Mouse (Mus musculus) kidney, embryonic 15.5 days (tissue): ENCODE results near the gene Cul4a. TPM values are rescaled to one million over a fixed set of nuclear protein-coding genes. Genes with fewer than 3 reads are reported as not detected.

Source experiments
- ATAC-seq: fragments of 200-750 bp; cut with Nextera tagmentation; replicated peaks from 2 replicates; pipeline ENCODE4 v1.8.0; 2017; ENCODE audit warnings: moderate TSS enrichment; ENCODE audit not compliant: low FRiP score
- H3K27ac ChIP-seq: fragments of 300-500 bp; sonication (generic); 2 replicates; pipeline ENCODE4 v1.5.1; 2015; ENCODE audit warnings: mild to moderate bottlenecking, inconsistent platforms
- H3K27me3 ChIP-seq: fragments of 300-500 bp; sonication (generic); 2 replicates; pipeline ENCODE4 v1.6.1; 2015; ENCODE audit warnings: inconsistent platforms
- H3K36me3 ChIP-seq: fragments of 300-500 bp; sonication (generic); 2 replicates; pipeline ENCODE4 v1.6.1; 2015; ENCODE audit warnings: inconsistent platforms
- H3K4me1 ChIP-seq: fragments of 300-500 bp; sonication (generic); 2 replicates; pipeline ENCODE4 v1.6.1; 2015; ENCODE audit warnings: inconsistent platforms
- H3K4me2 ChIP-seq: fragments of 300-500 bp; sonication (generic); 2 replicates; pipeline ENCODE4 v1.6.1; 2015; ENCODE audit warnings: moderate library complexity, mild to moderate bottlenecking, inconsistent platforms
- H3K4me3 ChIP-seq: fragments of 300-500 bp; sonication (generic); replicated peaks from 2 replicates; pipeline ENCODE4 v1.5.1; 2015; ENCODE audit warnings: mild to moderate bottlenecking, inconsistent platforms
- H3K9ac ChIP-seq: fragments of 300-500 bp; sonication (generic); 2 replicates; pipeline ENCODE4 v1.6.1; 2015; ENCODE audit warnings: mild to moderate bottlenecking, inconsistent platforms
- H3K9me3 ChIP-seq: fragments of 300-500 bp; sonication (generic); replicated peaks from 2 replicates; pipeline ENCODE4 v1.6.1; 2016; ENCODE audit warnings: inconsistent platforms
- WGBS: fragments of 180-500 bp; shearing (Covaris S2); methylation state at CpG from one replicate; pipeline ENCODE4 v1.1.7; 2015; ENCODE audit warnings: mixed read lengths; 5-methylcytosine and 5-hydroxymethylcytosine counted together
- microRNA counts: library from miRNA; unstranded; fragments of <30 nt; microRNA quantifications from one replicate; lab custom pipeline; 2016
- microRNA-seq: library from miRNA; unstranded; fragments of <30 nt; microRNA quantifications from one replicate; pipeline ENCODE4, GENCODE M21; 2016
- polyA plus RNA-seq: library from polyadenylated mRNA; unstranded; fragments of >200 nt; fragmentation: Nextera tagmentation; extraction: Ambion mirVana; gene quantifications from 2 replicates; pipeline ENCODE4 v1.2.1, GENCODE M21; 2015

Gene Cul4a
- polyA plus RNA-seq, 1 experiment from 2014 or later, result 105 TPM

GRCm38 (mm10) chr8:13186819-13187218 lies 81.4 kb downstream of the Cul4a start:
- no peaks in the 10 kb centered on the region for H3K9me3 ChIP-seq
- no peaks in the 10 kb centered on the region for H3K4me1 ChIP-seq
- H3K9ac ChIP-seq, result no peak overlapping the region
- no peak overlapping the region for H3K4me3 ChIP-seq
- H3K27me3 ChIP-seq, result no peaks in the 10 kb centered on the region
- no peak overlapping the region for H3K4me2 ChIP-seq
- whole genome bisulfite sequencing, result 76% methylated on average over 8 of the region's 8 CpGs
- no peak for ATAC-seq
- no peak overlapping the region for H3K27ac ChIP-seq
- H3K36me3 ChIP-seq, result peaks cover 8% of the 10 kb centered on the region; the same call in 1 of the 2 replicates

DNA sequence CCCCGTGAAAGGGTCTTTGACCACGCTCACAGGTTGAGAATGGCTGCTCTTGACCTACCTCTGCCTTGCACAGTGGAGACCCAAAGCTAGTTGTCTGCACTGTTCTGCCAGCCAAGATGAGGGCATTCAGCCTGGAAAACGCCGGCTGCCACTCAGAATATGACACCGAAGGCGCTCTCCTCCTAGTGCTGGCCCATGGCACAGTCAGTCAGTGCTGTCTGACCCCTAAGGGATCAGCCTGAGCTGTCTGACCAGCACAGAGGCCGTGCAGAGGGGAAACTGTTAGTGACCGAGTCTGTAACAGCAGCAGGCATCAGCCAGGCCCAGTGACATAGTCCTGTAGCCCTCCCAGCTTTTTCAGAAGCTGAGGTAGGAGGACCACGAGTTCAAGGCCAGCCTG lies 81.8 kb downstream of the Cul4a start:
- Histone ChIP-seq H3K27me3 (no peaks in the 10 kb centered on the region), H3K9me3 (no peaks in the 10 kb centered on the region), H3K4me1 (no peaks in the 10 kb centered on the region), H3K4me2 (no peak overlapping the region), H3K36me3 (peaks cover 8% of the 10 kb centered on the region; the same call in 1 of the 2 replicates), H3K4me3 (no peak overlapping the region), H3K27ac (no peak overlapping the region), H3K9ac (no peak overlapping the region)
- no peak for ATAC-seq
- 77% methylated on average over 9 of the region's 9 CpGs for WGBS

GRCm38 (mm10) chr8:13187638-13188037 lies 82.2 kb downstream of the Cul4a start:
- peaks cover 8% of the 10 kb centered on the region; the same call in 1 of the 2 replicates for H3K36me3 ChIP-seq
- no peaks in the 10 kb centered on the region for H3K4me1 ChIP-seq
- no peak overlapping the region for H3K4me3 ChIP-seq
- ATAC-seq, result no peak
- WGBS, result 78% methylated on average over 7 of the region's 7 CpGs
- H3K9me3 ChIP-seq, result no peaks in the 10 kb centered on the region
- no peak overlapping the region for H3K9ac ChIP-seq
- no peak overlapping the region for H3K4me2 ChIP-seq
- no peaks in the 10 kb centered on the region for H3K27me3 ChIP-seq
- H3K27ac ChIP-seq, result no peak overlapping the region

DNA sequence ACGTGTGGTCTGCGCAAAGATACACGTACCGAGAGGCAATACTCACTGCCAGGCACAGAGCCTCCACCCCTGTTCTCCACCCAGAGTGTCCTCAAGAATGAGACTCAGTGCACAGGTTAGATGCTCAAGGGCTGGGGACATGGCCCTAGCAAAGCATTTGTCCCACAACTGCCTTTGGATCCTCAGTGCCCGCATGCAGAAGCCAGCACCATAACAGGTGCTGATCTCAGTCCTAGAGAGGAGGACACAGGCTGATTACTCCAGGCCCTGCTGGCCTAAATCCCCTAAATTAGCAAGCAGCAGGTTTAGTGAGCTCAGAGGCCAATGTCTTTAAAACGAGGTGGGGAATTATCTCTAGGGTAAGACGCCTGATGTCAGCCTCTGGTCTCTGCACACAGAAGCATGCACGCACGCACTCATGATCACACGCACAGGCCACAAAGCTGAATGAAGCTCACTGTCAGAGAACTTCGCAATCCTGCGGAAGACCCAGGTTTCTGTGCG lies 82.7 kb downstream of the Cul4a start:
- Histone ChIP-seq H3K4me1 (no peaks in the 10 kb centered on the region), H3K36me3 (peaks cover 8% of the 10 kb centered on the region; the same call in 1 of the 2 replicates), H3K27me3 (no peaks in the 10 kb centered on the region), H3K27ac (no peak overlapping the region), H3K9me3 (no peaks in the 10 kb centered on the region), H3K4me2 (no peak overlapping the region), H3K4me3 (no peak overlapping the region), H3K9ac (no peak overlapping the region)
- ATAC-seq, result no peak
- 88% methylated on average over 13 of the region's 13 CpGs for WGBS

DNA sequence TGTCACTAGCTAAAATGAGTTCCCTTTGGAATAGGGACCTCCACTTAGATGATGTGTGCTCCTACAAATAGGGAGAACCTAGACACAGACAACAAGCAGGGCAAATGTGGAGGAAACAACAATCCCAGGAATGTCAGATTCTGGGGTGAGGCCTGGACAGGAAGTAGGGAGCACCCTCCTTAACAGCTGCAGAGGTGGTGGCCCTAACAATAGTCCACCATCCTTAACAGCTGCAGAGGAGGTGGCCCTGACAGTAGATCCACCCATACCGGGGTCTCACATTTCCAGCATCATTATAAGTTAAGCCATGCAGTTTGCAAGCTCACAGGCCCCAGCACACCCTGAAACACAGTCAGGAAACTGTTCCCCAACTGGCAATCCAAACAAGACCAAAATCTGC lies 83.4 kb downstream of the Cul4a start:
- Histone ChIP-seq H3K4me3 (no peak overlapping the region), H3K9ac (no peak overlapping the region), H3K36me3 (peaks cover 8% of the 10 kb centered on the region; the same call in 1 of the 2 replicates), H3K27me3 (no peaks in the 10 kb centered on the region), H3K27ac (no peak overlapping the region), H3K4me2 (no peak overlapping the region), H3K4me1 (no peaks in the 10 kb centered on the region), H3K9me3 (no peaks in the 10 kb centered on the region)
- WGBS, result 70% methylated on average over 1 of the region's 1 CpGs
- ATAC-seq, result no peak

DNA sequence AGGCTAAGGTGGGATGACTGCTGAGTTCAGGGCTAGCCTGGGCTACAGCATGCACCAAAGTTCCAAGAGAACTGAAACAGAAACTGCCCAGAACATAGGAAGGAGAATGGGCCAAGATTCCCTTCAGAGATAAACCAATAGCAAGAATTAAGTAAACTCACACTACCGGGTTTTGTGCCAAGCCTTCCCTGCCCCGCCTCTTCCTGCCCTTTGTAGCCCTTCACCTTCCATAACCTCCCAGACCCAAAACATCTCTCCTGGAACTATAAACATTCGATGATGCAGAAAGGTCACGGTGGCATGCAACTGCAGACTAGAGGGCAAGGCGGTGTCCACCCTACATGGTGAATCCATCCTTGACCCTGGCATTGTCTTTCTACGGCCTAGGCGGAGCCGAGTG lies 84.8 kb downstream of the Cul4a start:
- ATAC-seq, result no peak
- WGBS, result 88% methylated on average over 8 of the region's 8 CpGs
- Histone ChIP-seq H3K27me3 (no peaks in the 10 kb centered on the region), H3K36me3 (0 out of 2 replicates have a peak, but pooled peaks cover 3% of the 10 kb centered on the region), H3K9me3 (no peaks in the 10 kb centered on the region), H3K9ac (no peak overlapping the region), H3K4me3 (no peak overlapping the region), H3K4me2 (no peak overlapping the region), H3K27ac (no peak overlapping the region), H3K4me1 (no peaks in the 10 kb centered on the region)

- no peak overlapping the region for H3K4me3 ChIP-seq
- no peak overlapping the region for H3K27ac ChIP-seq
- peaks cover 9% of the 10 kb centered on the region for H3K27me3 ChIP-seq
- 57% methylated on average over 10 of the region's 10 CpGs for WGBS
- no peaks in the 10 kb centered on the region for H3K9me3 ChIP-seq
- H3K4me1 ChIP-seq, result peaks cover 2% of the 10 kb centered on the region
- 0 out of 2 replicates have a peak, but pooled peaks cover 3% of the 10 kb centered on the region for H3K36me3 ChIP-seq
- no peak overlapping the region for H3K9ac ChIP-seq
- no peak for ATAC-seq
- no peak overlapping the region for H3K4me2 ChIP-seq
Observed at GRCm38 (mm10) chr8:13194818-13195217, 89.4 kb downstream of the Cul4a start.

GRCm38 (mm10) chr8:13197493-13197892 lies 92.1 kb downstream of the Cul4a start:
- no peak for ATAC-seq
- Histone ChIP-seq H3K4me2 (no peak overlapping the region), H3K4me3 (no peak overlapping the region), H3K36me3 (no peaks in the 10 kb centered on the region), H3K9ac (no peak overlapping the region), H3K27ac (no peak overlapping the region), H3K27me3 (peaks cover 35% of the 10 kb centered on the region), H3K9me3 (no peaks in the 10 kb centered on the region), H3K4me1 (peaks cover 13% of the 10 kb centered on the region)
- 82% methylated on average over 5 of the region's 5 CpGs for WGBS

MicroRNA genes within 50 kb of the gene (microRNA counts, 519-probe panel; counts per million panel counts)
- 2,442 counts per million, percentile 39 among the panel's probes with 10 or more counts for microRNA mmu-miR-1968 (lab: Ali Mortazavi, UCI)

Small RNAs within 50 kb of the gene (microRNA-seq; reads per million reads assigned to microRNA genes)
- gene Mir1968 (11.3 reads per million, percentile 30 among the genes with 10 or more reads in this experiment), gene Mir7065 (not detected)

Other genes with a start within 250 kb of the Cul4a start
- 18.9 and 22.7 TPM in 2 replicates for gene Mcf2l, start 231.8 kb upstream of the Cul4a start, polyA plus RNA-seq
- gene F7, start 79.6 kb upstream of the Cul4a start, polyA plus RNA-seq, result 0.19 and 0.21 TPM in 2 replicates
- gene F10, start 68.3 kb upstream of the Cul4a start, polyA plus RNA-seq, result 1.8 and 3.7 TPM in 2 replicates
- 1.6 and 1.9 TPM in 2 replicates for gene Proz, start 44.7 kb upstream of the Cul4a start, polyA plus RNA-seq
- gene Pcid2, start 162 bp upstream of the Cul4a start, polyA plus RNA-seq, result 42.8 and 45.5 TPM in 2 replicates
- 299 and 302 TPM in 2 replicates for gene Lamp1, start 53.5 kb downstream of the Cul4a start, polyA plus RNA-seq
- gene Grtp1, start 95.0 kb downstream of the Cul4a start, polyA plus RNA-seq, result 19.3 and 21.3 TPM in 2 replicates
- 0.48 and 1.4 TPM in 2 replicates for gene Adprhl1, start 148.5 kb downstream of the Cul4a start, polyA plus RNA-seq
- gene Dcun1d2, start 182.5 kb downstream of the Cul4a start, polyA plus RNA-seq, result 24.6 and 26.0 TPM in 2 replicates
- 41.4 and 45.1 TPM in 2 replicates for gene Tmco3, start 182.6 kb downstream of the Cul4a start, polyA plus RNA-seq
- 169 and 183 TPM in 2 replicates for gene Tfdp1, start 233.1 kb downstream of the Cul4a start, polyA plus RNA-seq